Mouse (Mus musculus): ENCODE results near the gene Spdye4a.

DNA sequence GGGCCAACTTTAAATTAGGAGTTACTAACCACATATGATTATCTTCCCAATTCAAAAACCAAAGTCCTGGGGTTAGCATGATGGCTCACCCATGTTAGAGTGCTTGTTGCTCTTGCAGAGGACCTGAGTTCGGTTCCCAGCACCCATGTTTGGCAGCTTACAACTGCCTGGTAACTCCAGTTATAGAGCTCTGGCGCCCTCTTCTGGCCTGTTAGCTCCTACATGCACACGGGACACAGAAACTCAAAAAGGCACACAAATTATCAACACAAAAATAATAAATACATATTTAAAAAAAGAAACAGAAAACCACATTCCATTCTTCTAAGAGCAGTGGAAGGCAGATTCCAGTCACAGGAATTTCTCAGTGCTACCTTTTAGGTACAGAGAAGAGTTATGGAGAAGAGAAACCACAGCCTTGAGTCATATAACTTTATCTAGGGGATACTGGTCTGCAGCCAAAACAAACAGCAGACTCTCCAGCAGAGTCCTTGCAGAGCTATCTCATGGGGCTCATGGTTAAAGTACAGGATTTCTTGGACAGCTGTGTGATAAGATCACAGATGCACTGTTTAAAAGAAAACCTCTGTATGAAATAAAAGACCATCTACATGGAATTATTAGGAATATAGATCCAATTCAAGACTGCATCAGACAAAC lies 49.0 kb downstream of the Spdye4a start:
- TF ChIP-seq CTCF (IDR thresholded peaks at IDR 0.05; ENCODE audit: insufficient read depth, low read length) (no peak), POLR2A (IDR thresholded peaks at IDR 0.05; ENCODE audit: borderline replicate concordance, extremely low read depth, low read depth, low read length) (no peak)
